Mouse (Mus musculus) midbrain, embryonic 15.5 days (tissue): ENCODE results near the gene Fgfr2. TPM values are rescaled to one million over a fixed set of nuclear protein-coding genes. Genes with fewer than 3 reads are reported as not detected.
"Not testable (repeated sequence)": the region's sequence is repeated elsewhere in the genome, so short reads cannot be mapped to it uniquely, and the experiment has no call there.

Experiments used
- ATAC-seq: fragments of 200-750 bp; cut with Nextera tagmentation; replicated peaks from 2 replicates; pipeline ENCODE4 v1.8.0; 2017; ENCODE audit warnings: moderate TSS enrichment
- H3K27ac ChIP-seq: fragments of 300-500 bp; sonication (generic); 2 replicates; pipeline ENCODE4 v1.5.1; 2015; ENCODE audit warnings: mild to moderate bottlenecking, inconsistent platforms
- H3K27me3 ChIP-seq: fragments of 300-500 bp; sonication (generic); replicated peaks from 2 replicates; pipeline ENCODE4 v1.6.1; 2015; ENCODE audit warnings: inconsistent platforms
- H3K36me3 ChIP-seq: fragments of 300-500 bp; sonication (generic); replicated peaks from 2 replicates; pipeline ENCODE4 v1.6.1; 2015; ENCODE audit warnings: inconsistent platforms
- H3K4me1 ChIP-seq: fragments of 300-500 bp; sonication (generic); 2 replicates; pipeline ENCODE4 v1.6.1; 2015; ENCODE audit warnings: inconsistent platforms
- H3K4me2 ChIP-seq: fragments of 300-500 bp; sonication (generic); 2 replicates; pipeline ENCODE4 v1.6.1; 2015; ENCODE audit warnings: inconsistent platforms, mild to moderate bottlenecking, moderate library complexity
- H3K4me3 ChIP-seq: fragments of 300-500 bp; sonication (generic); 2 replicates; pipeline ENCODE4 v1.5.1; 2015; ENCODE audit warnings: mild to moderate bottlenecking, inconsistent platforms
- H3K9ac ChIP-seq: fragments of 300-500 bp; sonication (generic); 2 replicates; pipeline ENCODE4 v1.6.1; 2015; ENCODE audit warnings: mild to moderate bottlenecking, inconsistent platforms
- H3K9me3 ChIP-seq: fragments of 300-500 bp; sonication (generic); 2 replicates; pipeline ENCODE4 v1.6.1; 2016; ENCODE audit warnings: inconsistent platforms
- WGBS: fragments of 180-500 bp; shearing (Covaris S2); methylation state at CpG from one replicate; pipeline ENCODE4 v1.1.7; 2015; ENCODE audit warnings: mixed read lengths; 5-methylcytosine and 5-hydroxymethylcytosine counted together
- polyA plus RNA-seq: library from polyadenylated mRNA; unstranded; fragments of >200 nt; fragmentation: Nextera tagmentation; extraction: Ambion mirVana; gene quantifications from 2 replicates; pipeline ENCODE4 v1.2.1, GENCODE M21; 2015

The Fgfr2 gene
- polyA plus RNA-seq, 1 experiment from 2014 or later = 23.3 TPM

DNA sequence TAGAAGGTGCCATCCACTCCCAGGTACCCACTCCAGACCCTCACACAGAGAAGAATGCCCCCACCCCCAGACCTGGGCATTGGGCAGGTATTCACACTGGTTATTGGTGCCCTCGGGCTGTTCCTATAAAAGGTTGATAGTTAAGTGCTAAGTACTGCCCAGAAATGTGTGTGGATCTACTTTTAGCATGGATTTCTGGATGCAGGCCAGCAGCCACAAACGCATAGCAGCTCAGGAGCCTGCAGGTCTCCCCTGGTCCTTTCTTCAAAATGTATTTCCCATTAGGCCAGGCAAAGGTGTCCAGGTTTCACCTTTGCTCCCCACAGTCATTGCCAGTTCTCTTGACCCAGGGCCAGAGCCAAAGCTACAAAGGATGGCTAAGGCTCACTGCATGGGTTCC is 614.0 kb downstream of the Fgfr2 start:
- ATAC-seq = no peak
- H3K4me3 ChIP-seq = no peak overlapping the region
- H3K4me1 ChIP-seq = no peaks in the 10 kb centered on the region
- H3K4me2 ChIP-seq = no peak overlapping the region
- no peak overlapping the region for H3K27ac ChIP-seq
- no peak overlapping the region for H3K9ac ChIP-seq
- no peaks in the 10 kb centered on the region for H3K9me3 ChIP-seq
- WGBS = 77% methylated on average over 2 of the region's 2 CpGs
- no peaks in the 10 kb centered on the region for H3K36me3 ChIP-seq
- no peaks in the 10 kb centered on the region for H3K27me3 ChIP-seq

DNA sequence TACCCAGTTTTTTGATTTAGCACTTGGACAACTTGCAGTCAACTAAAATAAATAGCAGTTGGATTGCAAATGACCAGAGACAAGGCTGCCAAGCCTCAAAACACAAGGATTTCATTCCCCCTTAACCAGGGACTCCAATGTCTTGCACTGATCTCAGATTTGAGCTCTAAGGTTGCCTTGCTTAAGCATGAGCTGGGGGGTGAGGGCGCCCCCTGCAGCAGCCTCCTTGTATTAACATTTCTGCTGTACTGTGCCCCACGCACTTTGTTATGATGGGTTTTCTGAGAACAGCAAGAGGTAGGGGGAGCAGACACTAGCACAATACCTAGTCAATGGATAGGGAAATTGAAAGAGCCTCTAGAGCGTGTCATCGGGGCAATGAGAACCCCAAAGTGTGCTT is 615.8 kb downstream of the Fgfr2 start:
- Histone ChIP-seq H3K27me3 (no peaks in the 10 kb centered on the region), H3K36me3 (no peaks in the 10 kb centered on the region), H3K27ac (no peak overlapping the region), H3K9me3 (no peaks in the 10 kb centered on the region), H3K4me1 (no peaks in the 10 kb centered on the region), H3K4me3 (no peak overlapping the region), H3K9ac (no peak overlapping the region), H3K4me2 (no peak overlapping the region)
- no peak for ATAC-seq
- WGBS = 46% methylated on average over 4 of the region's 4 CpGs

DNA sequence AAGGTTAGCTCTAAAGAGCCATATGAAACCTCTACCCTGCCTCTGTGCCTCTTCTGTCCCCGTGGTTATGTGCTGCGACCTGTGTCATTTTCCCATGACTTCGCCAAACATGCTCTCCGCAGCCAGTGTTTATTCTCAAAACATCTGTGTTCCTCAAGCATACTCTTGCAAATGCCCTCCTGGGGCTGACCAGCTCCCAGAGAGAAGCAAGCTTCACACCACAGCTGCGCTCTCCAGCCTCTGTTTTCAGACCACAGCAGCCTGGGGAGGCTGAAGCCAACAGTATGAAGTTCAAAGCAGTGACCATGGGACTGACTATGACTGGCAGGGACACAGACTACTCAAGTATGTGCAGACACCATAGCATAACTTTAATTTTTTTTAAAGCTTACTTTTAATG is 616.9 kb downstream of the Fgfr2 start:
- no peak for ATAC-seq
- Histone ChIP-seq H3K36me3 (no peaks in the 10 kb centered on the region), H3K9me3 (no peaks in the 10 kb centered on the region)

DNA sequence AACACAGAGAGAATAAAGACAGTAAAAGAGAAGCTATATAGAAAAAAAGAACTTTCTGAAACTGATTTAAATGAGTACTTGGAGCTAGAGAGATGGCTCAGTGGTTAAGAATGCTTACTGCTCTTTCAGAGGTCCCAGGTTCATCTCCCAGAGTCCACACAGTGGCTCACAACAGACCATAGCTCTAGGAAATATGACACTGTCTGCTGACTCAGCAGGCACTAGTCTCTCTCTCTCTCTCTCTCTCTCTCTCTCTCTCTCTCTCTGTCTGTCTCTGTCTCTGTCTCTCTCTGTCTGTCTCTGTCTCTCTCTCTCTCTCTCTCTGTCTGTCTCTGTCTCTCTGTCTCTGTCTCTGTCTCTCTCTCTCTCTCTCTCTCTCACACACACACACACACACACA is 620.7 kb downstream of the Fgfr2 start:
- H3K36me3 ChIP-seq, H3K27me3 ChIP-seq, H3K4me1 ChIP-seq, H3K9ac ChIP-seq, H3K4me2 ChIP-seq, H3K9me3 ChIP-seq, ATAC-seq, H3K4me3 ChIP-seq, H3K27ac ChIP-seq: not testable (repeated sequence)

More for the DNA sequence above, 616.9 kb downstream of the Fgfr2 start:
- Histone ChIP-seq H3K27ac (no peak overlapping the region), H3K27me3 (no peaks in the 10 kb centered on the region), H3K4me3 (no peak overlapping the region), H3K9ac (no peak overlapping the region), H3K4me2 (no peak overlapping the region), H3K4me1 (no peaks in the 10 kb centered on the region)
- WGBS = 57% methylated on average over 5 of the region's 5 CpGs

DNA sequence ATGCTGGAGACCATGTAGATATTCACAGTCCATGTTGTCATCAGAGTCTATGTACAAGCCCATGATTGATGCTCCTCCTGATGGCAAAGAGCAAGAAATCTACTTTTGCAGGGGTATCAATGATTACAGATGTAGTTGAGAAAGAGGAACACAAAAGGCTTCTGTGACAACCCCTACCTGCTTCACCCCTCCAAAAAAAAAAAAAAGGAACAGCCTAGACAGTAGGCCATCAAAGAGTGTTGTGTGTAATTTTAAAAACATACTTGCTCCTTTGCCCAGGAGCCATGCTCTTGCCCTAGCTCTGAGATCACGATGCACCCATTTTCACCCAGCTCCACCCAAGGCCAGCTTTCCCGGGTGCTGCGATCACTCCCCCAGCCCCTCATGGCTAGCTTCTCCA is 626.0 kb downstream of the Fgfr2 start:
- H3K4me3 ChIP-seq = no peak overlapping the region
- no peak overlapping the region for H3K9ac ChIP-seq
- WGBS = 94% methylated on average over 3 of the region's 3 CpGs
- ATAC-seq = no peak
- no peaks in the 10 kb centered on the region for H3K9me3 ChIP-seq
- H3K4me1 ChIP-seq = no peaks in the 10 kb centered on the region
- H3K36me3 ChIP-seq = no peaks in the 10 kb centered on the region
- no peaks in the 10 kb centered on the region for H3K27me3 ChIP-seq
- H3K27ac ChIP-seq = no peak overlapping the region
- H3K4me2 ChIP-seq = no peak overlapping the region

DNA sequence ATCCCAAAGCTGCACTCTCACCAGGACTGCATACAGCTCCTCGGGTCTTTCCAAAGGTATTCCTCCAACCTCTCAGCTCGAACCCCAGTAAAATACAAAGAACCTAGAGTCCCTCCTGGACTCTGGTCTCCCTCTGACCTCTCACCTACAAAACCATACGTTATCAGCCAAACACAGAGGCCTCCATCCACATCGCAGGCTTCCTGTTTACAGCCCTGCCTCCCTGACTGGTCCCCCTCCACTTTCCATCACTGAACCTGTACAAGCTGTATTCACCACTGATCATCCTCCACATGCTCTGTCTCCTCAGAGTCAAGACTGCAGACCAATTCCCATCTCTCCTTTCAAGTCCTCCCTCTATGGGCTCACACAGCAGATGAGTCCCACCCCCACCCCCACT is 628.9 kb downstream of the Fgfr2 start:
- Histone ChIP-seq H3K27ac (no peak overlapping the region), H3K4me3 (no peak overlapping the region), H3K9ac (no peak overlapping the region), H3K27me3 (no peaks in the 10 kb centered on the region), H3K4me1 (0 out of 2 replicates have a peak, but pooled peaks cover 2% of the 10 kb centered on the region), H3K4me2 (no peak overlapping the region), H3K9me3 (no peaks in the 10 kb centered on the region), H3K36me3 (no peaks in the 10 kb centered on the region)
- 78% methylated on average over 4 of the region's 4 CpGs for WGBS
- ATAC-seq = no peak

DNA sequence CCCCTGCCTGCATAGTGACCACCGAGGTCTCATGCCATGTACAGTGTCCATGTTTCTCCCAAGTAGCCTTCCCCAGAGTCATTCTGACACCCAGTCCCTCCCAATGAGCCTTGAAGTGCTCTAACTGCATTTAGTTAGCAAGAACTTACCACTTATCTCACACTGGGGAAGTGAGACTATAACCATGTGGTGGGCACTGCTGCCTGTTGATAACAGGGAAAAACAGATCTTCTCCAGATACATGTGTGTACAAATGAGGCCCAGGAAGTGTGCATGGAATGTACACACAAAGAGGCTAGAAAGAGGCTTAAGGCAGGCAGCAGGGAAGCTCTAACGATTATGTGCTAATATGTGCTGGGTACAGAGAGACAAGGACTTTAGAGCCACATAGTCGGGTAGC is 629.5 kb downstream of the Fgfr2 start:
- H3K4me2 ChIP-seq = no peak overlapping the region
- no peak overlapping the region for H3K4me3 ChIP-seq
- H3K27me3 ChIP-seq = no peaks in the 10 kb centered on the region
- WGBS = 84% methylated on average over 3 of the region's 3 CpGs
- no peaks in the 10 kb centered on the region for H3K9me3 ChIP-seq
- no peaks in the 10 kb centered on the region for H3K36me3 ChIP-seq
- H3K4me1 ChIP-seq = 0 out of 2 replicates have a peak, but pooled peaks cover 2% of the 10 kb centered on the region
- H3K27ac ChIP-seq = no peak overlapping the region
- no peak overlapping the region for H3K9ac ChIP-seq
- no peak for ATAC-seq

DNA sequence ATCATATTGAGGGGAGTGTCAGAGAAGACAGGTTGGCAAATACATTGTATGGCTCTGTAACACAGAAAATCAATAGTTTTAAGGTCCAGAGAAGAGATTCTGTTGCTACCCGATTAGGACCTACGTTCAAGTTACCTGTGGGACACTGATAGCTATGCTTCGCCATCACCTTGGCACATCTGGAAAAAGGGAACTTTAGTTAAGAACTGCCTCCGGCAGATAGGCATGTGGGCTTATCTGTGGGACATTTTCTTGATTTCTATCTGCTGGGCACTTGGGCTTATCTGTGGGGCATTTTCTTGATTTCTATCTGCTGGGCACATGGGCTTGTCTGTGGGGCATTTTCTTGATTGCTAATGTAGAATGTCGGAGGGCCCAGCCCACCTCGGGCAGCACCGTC is 631.2 kb downstream of the Fgfr2 start:
- Histone ChIP-seq H3K9ac (no peak overlapping the region), H3K9me3 (no peaks in the 10 kb centered on the region), H3K36me3 (no peaks in the 10 kb centered on the region), H3K4me1 (0 out of 2 replicates have a peak, but pooled peaks cover 2% of the 10 kb centered on the region), H3K27me3 (no peaks in the 10 kb centered on the region), H3K27ac (no peak overlapping the region), H3K4me3 (no peak overlapping the region), H3K4me2 (no peak overlapping the region)
- 94% methylated on average over 7 of the region's 7 CpGs for WGBS
- no peak for ATAC-seq

DNA sequence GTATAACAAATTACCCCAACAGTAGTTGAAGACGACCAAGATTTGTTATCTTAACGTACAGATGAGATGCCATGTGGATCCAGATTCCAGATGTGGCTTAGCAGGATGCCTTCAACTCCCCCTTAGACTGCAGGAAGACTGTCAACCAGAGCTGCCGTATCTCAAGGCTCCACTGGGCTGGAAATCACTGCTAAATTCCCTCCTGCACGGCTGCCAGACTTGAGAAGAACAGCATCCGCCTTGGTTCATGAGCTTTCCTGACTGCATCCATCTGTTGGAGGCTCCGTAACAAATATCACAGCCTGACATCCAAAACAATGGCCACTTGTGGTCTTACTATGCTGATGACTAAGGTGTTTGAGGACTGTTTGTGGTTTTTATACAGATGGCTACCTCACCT is 635.8 kb downstream of the Fgfr2 start:
- H3K36me3 ChIP-seq = no peaks in the 10 kb centered on the region
- ATAC-seq = no peak
- no peaks in the 10 kb centered on the region for H3K27me3 ChIP-seq
- H3K9ac ChIP-seq = no peak overlapping the region
- H3K4me3 ChIP-seq = no peak overlapping the region
- H3K4me2 ChIP-seq = no peak overlapping the region
- H3K27ac ChIP-seq = no peak overlapping the region
- 72% methylated on average over 6 of the region's 6 CpGs for WGBS
- H3K4me1 ChIP-seq = 0 out of 2 replicates have a peak, but pooled peaks cover 2% of the 10 kb centered on the region
- H3K9me3 ChIP-seq = no peaks in the 10 kb centered on the region

DNA sequence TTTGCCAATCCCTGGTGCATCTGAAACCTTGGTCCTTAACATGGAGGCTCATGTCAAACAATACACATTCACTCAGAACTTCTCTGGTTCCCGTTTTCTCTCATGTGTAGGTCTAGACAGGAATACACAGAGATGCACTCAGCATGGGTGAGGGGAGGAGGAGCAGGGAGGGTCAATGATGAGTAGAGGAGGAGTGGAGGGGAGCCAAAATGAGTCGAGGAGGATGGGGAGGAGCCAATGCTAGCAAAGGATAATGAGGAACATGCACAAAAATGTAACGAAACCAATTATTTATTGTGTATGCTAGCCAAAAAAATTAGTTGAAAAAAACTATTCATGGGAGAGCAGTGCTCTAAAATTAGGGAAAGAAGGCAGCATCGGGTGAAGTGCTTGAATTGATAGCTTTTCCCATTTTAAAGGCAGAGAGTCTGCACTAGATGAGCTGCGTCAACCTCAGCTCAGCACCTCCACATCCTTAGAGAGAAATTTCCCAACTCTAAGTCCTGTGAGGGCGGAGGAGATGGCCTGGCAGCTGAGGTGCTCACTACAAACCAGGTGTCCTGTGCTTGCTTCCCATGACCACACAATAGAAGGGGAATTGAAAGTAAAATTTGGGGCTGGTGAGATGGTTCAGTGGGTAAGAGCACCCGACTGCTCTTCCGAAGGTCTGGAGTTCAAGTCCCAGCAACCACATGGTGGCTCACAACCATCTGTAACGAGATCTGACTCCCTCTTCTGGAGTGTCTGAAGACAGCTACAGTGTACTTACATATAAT is 636.6 kb downstream of the Fgfr2 start:
- 84% methylated on average over 9 of the region's 9 CpGs for WGBS
- no peak overlapping the region for H3K9ac ChIP-seq
- H3K4me2 ChIP-seq = no peak overlapping the region
- ATAC-seq = no peak
- no peak overlapping the region for H3K4me3 ChIP-seq
- no peaks in the 10 kb centered on the region for H3K9me3 ChIP-seq
- H3K36me3 ChIP-seq = no peaks in the 10 kb centered on the region
- 0 out of 2 replicates have a peak, but pooled peaks cover 2% of the 10 kb centered on the region for H3K4me1 ChIP-seq
- no peaks in the 10 kb centered on the region for H3K27me3 ChIP-seq
- H3K27ac ChIP-seq = no peak overlapping the region

DNA sequence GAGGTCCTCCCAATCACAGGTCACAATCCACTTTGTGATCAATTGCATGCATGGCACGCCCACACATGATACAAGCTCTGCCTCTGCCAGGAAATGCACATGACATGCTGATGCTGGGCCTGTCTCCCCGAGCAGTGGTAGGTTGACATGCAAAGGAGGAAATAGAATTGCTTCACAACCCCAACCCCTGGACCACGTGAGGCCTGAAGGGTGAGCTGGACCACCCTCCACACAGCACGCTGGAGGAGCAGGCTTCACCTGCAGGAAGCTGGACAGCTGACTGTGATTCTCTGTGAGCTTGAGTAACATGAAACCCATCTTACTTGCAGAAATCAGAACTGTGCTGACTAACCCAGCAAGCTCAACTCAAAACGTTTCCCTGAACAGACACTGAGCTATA is 638.7 kb downstream of the Fgfr2 start:
- Histone ChIP-seq H3K36me3 (no peaks in the 10 kb centered on the region), H3K4me3 (no peak overlapping the region), H3K4me2 (no peak overlapping the region), H3K9me3 (no peaks in the 10 kb centered on the region), H3K9ac (no peak overlapping the region), H3K27me3 (no peaks in the 10 kb centered on the region), H3K4me1 (no peaks in the 10 kb centered on the region), H3K27ac (no peak overlapping the region)
- no peak for ATAC-seq
- WGBS = 78% methylated on average over 5 of the region's 5 CpGs

DNA sequence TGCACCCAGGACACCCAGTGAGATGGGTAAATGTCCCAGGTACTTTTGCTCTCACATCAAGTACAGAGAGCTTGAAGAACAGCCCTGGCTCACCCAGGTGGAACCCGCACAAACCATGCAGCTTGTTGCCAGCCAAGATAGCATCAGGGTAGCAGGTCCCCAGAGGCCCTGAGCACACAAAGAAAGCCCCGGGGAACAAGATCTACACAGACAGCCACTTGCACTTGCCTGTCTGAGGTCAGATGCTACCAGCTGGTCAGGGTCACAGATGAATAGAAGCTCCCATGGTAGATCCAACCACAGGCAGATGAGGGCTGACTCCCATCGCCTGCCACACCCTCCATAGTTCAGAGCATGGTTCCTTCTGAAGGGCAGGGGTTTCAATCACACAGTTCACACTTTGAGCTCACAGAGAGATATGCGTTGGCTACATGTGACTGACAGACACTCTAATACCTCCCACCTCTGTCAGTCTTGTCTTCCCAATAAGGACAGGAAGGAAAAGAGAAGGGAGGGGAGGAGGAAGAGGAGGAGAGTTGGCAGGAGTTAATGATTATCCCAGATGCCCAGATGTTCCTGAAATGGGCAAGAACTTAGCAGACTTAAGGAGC is 642.3 kb downstream of the Fgfr2 start:
- Histone ChIP-seq H3K9me3 (no peaks in the 10 kb centered on the region), H3K4me3 (no peak overlapping the region), H3K27me3 (no peaks in the 10 kb centered on the region), H3K4me1 (peaks cover 12% of the 10 kb centered on the region), H3K9ac (no peak overlapping the region), H3K4me2 (no peak overlapping the region), H3K36me3 (no peaks in the 10 kb centered on the region), H3K27ac (no peak overlapping the region)
- WGBS = 84% methylated on average over 4 of the region's 4 CpGs
- ATAC-seq = no peak

DNA sequence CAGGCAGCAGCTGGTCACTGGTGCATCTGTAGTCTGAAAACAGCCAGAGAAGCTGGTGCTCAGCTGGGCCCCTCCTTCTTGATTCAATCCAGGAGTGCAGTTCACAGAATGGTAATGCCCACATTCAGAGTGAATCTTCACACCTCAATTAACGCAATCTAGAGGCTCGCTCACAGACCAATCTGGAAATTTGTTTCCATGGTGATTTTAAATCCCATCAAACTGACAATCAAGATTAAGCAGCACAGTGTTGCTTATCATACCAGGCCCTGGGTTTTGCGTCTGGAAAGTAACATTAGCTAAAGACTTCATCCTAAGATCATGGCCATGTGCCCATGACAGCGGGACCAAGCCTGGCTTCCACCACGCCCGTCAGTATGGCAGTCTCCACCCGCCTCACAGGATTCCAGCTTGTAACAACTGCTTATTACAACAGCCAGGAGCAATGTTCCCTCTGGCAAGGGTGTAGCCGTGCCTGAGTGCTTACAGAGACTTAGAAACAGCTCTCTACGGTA is 644.8 kb downstream of the Fgfr2 start:
- H3K36me3 ChIP-seq = no peaks in the 10 kb centered on the region
- no peaks in the 10 kb centered on the region for H3K9me3 ChIP-seq
- no peak overlapping the region for H3K4me3 ChIP-seq
- no peaks in the 10 kb centered on the region for H3K27me3 ChIP-seq
- H3K27ac ChIP-seq = peak overlapping the region; percentile 53
- H3K4me1 ChIP-seq = peaks cover 12% of the 10 kb centered on the region
- ATAC-seq = peak; percentile 65; the same call in 1 of the 2 replicates
- H3K9ac ChIP-seq = no peak overlapping the region
- no peak overlapping the region for H3K4me2 ChIP-seq
- WGBS = 35% methylated on average over 9 of the region's 9 CpGs
